Mouse (Mus musculus) brain, embryonic 14.5 days (tissue): ENCODE measurements at regions not wholly inside any gene's neighbourhood (a gene's known extent, or its start where the extent isn't known, plus 50 kb on each side); places are given as distances from the start of the nearest gene placed in this dataset.

Source experiments
- CTCF ChIP-seq: fragments of 200-500 bp; IDR thresholded peaks from 2 replicates; pipeline ENCODE4 v1.5.1; 2012; ENCODE audit warnings: inconsistent platforms, mild to moderate bottlenecking, moderate library complexity, borderline replicate concordance; ENCODE audit not compliant: insufficient read depth, insufficient read length; ENCODE audit errors: extremely low read depth
- POLR2A ChIP-seq: fragments of 200-500 bp; IDR thresholded peaks from 2 replicates; pipeline ENCODE4 v1.6.1; 2012; ENCODE audit warnings: mild to moderate bottlenecking, inconsistent platforms, borderline replicate concordance; ENCODE audit not compliant: poor library complexity, insufficient read depth, insufficient read length, severe bottlenecking; ENCODE audit errors: extremely low read depth

DNA sequence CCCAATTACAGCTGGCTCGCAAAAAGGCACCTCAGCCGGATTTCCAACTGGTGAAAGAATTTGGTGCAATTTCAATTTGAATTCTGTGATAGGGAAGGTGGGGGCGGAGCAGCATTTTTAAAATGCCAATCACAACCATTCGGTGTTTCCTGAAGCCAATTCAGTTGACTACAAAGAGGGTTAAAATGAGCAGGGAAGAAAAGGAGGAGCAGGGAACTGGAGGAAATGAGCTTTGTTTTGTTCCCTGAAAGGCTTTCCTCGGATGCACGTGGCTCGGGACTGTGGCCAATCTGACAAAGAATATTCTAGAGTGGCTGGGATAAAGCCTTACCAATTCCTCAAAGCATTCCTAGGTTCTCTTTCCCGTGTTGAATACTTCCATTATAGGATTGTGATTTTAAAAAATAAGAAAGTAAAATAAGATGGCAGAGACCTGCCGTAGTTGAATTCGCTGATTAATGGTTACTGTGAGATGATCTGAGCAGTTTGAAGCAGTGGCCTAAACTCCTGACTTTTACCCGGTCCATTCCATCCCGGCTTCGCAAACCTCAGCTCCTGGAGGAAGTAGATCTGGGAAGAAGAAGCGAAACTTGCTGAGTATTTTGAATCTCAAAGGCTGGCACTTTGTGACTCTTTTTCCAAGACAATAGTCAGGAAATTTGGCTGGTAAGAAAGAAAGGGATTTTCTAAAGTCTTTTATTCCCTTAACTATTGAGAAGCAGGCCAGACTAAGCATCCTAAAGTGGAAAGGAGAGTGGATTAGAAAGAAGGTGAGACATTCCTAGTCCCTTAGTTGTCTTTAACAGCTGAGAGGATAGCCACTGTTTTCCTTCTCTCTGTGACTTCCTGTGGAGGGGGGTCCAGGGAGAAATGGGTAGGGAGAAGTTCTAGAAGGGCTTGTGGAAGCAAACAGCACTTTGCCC lies 229.3 kb upstream of the Adgrl2 start:
- TF ChIP-seq CTCF (no peak), POLR2A (no peak)
